Mouse (Mus musculus) liver, postnatal 0 days (tissue): ENCODE data around the gene Tmem190.
"Not testable (repeated sequence)": the region's sequence is repeated elsewhere in the genome, so short reads cannot be mapped to it uniquely, and the experiment has no call there.

Source experiments
- CTCF ChIP-seq: sonication (generic); IDR thresholded peaks from 2 replicates; pipeline ENCODE4 v1.5.1; 2016; ENCODE audit warnings: antibody characterized with exemption, low read depth
- EP300 ChIP-seq: IDR thresholded peaks from 2 replicates; pipeline ENCODE4 v1.6.1; 2016; ENCODE audit warnings: antibody characterized with exemption, low read depth, mild to moderate bottlenecking

GRCm38 (mm10) chr7:4820925-4821324 is 38.2 kb downstream of the Tmem190 start:
- TF ChIP-seq EP300, CTCF: not testable (repeated sequence)
